Mouse (Mus musculus) right cerebral cortex, adult 18-20 months (tissue): ENCODE measurements at regions not wholly inside any gene's neighbourhood (a gene's known extent, or its start where the extent isn't known, plus 50 kb on each side); places are given as distances from the start of the nearest gene placed in this dataset.

Experiments
- DNase-seq: peaks from one replicate; pipeline ENCODE4 v3.0.0; 2022; ENCODE audit warnings: mixed read lengths

DNA sequence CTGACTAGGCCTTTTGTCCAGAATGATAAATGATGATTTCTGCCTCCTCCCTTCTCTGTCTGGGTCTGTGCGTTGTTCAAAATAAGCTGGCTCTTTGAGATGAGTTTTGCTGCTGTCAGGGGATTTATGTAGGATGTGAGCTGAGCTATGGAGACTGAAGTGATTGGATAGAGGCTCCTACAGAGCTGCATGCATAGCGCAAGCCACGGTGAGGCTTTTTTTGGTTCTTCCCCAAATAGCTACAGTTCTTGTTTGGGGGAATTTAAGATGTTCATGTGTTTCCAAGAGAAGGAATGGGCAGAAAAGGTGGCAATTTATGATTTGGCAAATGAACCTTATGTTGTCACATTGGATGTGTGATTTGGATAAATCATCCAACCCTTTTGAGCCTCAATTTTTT, 170.8 kb upstream of the H2al1n start:
- DNase-seq = peak; percentile 23

DNA sequence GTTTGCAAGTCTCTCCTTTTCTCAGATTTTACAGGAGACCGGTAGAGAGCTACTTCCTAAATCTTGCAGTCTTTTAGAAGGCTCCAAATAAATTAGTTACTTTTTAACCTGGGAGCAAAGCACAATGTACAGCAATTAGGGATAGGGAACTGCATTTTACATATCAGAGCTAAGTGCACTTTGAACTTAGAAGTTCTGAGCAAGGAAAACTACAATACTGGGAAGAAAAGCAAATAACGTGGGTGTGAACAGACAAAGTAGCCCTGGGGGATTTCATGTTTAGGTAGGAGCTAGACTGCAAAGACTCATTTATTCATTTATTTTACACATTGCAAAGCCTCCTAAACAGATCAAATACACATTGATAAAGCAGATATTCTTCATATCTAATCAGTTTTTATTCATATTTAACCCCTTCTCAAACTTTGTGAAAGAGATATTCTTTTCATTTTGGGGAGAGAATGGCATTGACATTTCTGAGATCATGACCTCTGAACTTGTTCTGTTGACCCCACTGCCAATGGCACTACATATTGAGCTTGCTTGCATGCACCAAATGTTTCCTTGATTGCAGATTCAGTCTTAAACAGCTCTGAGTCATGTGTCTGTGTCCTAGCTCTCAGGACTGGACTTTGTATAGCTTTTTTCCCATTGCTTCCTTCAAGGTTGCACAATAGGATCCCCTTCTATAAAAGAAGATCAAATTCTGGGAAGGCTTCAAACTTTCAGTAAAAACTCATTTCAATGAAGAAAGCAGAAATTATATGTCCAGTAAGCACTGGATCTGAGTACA, 146.8 kb upstream of the Cask start:
- DNase-seq = no peak

DNA sequence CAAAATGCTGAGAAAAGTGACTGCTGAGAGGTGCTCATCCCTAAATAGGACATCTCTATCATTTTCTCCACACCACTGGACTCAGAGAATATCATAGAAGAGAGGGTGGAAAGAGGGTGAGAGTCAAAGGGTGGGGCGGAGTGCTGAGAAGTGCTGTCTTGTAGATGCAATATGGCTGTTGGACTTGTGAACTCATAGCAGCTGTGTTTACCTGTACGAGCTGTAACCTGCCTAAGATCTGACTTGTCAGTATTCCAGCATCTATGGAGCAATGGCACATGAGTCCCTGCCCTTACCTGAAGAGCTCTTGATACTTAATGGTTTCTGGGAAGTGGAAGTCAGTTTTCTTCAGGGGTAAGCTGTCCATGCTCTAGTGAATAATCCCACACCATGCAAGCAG, 127.8 kb upstream of the Cask start:
- no peak for DNase-seq
